Mouse (Mus musculus): ENCODE data around the gene Cyp2c66.
"Not testable (repeated sequence)": the region's sequence is repeated elsewhere in the genome, so short reads cannot be mapped to it uniquely, and the experiment has no call there.

The Cyp2c66 gene

GRCm38 (mm10) chr19:39113644-39114043 is at the start of gene Cyp2c66:
Gene Cyp2c66, plus strand, starts transcription at chr19:39113898.
- in situ Hi-C loops (cut with MboI; ENCODE audit: unreplicated experiment in 2 of 2), result loop anchor here in 1 of 2 experiments (10.0 kb wide), 1 partner anchor 361 kb away; no protein-coding TSS in a partner anchor

GRCm38 (mm10) chr19:39098779-39099178 is 14.9 kb upstream of the Cyp2c66 start:
- in situ Hi-C loops (cut with MboI; ENCODE audit: unreplicated experiment in 2 of 2), result not testable (repeated sequence)

- in situ Hi-C loops (cut with MboI; ENCODE audit: unreplicated experiment in 2 of 2), result not testable (repeated sequence)
These were observed 43.1 kb downstream of the Cyp2c66 start for GRCm38 (mm10) chr19:39156836-39157235.
